Mouse (Mus musculus): ENCODE measurements around the gene Mak. TPM values are rescaled to one million over a fixed set of nuclear protein-coding genes. Genes with fewer than 3 reads are reported as not detected.
A peak's percentile ranks its signal among the peaks of the same experiment; 100 is the strongest.

Mak gene
- total and polyA plus RNA-seq, 3 experiments, result not detected

DNA sequence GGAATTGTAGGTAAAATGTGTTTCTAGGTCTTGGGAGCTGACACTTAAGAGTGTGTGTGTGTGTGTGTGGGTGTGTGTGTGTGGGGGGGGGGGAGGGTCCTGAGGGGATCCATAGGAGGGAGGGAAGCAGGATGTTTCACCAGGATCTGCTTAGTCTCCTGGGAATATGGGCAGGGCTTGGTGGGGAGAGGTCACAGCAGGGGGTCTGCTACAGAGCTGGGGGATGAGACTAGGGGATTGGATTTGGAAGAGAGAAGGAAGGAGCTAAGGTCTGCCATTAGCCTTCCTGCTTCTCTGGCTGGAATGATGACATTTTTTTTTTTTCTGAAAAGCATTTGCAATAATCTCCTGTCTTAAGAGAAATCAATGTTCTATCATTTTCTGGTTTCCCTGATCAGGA lies 9.2 kb upstream of the Mak start:
- dilution Hi-C loops (cut with MboI; ENCODE audit: extremely low pct_ligation_motif_present, extremely low pct_unique_long_range_greater_than_20kb, low sequenced_read_pairs), result no loop called here

DNA sequence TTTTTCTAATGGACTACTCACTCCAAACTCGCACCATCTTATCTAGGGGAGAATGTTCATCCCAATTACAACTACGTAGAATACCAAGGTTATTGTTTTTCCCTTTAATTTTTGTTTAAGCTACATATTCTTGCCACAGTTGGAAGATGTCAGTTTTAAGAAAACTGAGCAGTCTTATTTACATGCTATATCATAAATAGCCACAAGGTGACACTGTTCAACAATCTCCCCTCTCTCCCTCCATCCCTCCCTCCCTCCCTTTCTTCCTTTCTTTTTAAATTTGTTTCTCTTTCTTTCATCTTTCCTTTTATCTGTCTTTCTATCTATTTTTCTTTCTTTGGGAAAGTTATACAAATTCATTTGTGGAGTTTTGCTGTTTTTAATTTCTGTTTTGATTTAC lies 5.6 kb upstream of the Mak start:
- dilution Hi-C loops (cut with MboI; ENCODE audit: extremely low pct_ligation_motif_present, extremely low pct_unique_long_range_greater_than_20kb, low sequenced_read_pairs), result no loop called here
- H3K4me3 ChIP-seq (replicated peaks in 1 of 3; ENCODE audit: low read depth in 2 of 3, low read length in 2 of 3, poor library complexity in 1 of 3), result no peak overlapping the region
- no peaks in the 10 kb centered on the region for H3K36me3 ChIP-seq (replicated peaks in 1 of 2; ENCODE audit: control insufficient read depth in 1 of 2, insufficient read depth in 1 of 2, low read length in 1 of 2)
- no peak overlapping the region for H3K4me2 ChIP-seq (ENCODE audit: insufficient read depth, low read depth, poor library complexity, severe bottlenecking)
- H3K27me3 ChIP-seq (replicated peaks), result no peaks in the 10 kb centered on the region
- TF ChIP-seq JUN (IDR thresholded peaks at IDR 0.05; ENCODE audit: insufficient read depth, low read depth, low read length), result no peak
- peak in 1 of 2 experiments; percentile 74; a peak in 3 of 4 replicates for TF ChIP-seq CTCF (conservative IDR thresholded peaks at IDR 0.05 in 1 of 2, IDR thresholded peaks at IDR 0.05 in 1 of 2; ENCODE audit: low read depth in 2 of 2, low read length in 2 of 2)
- no peak for TF ChIP-seq ZNF384 (IDR thresholded peaks at IDR 0.05; ENCODE audit: low read depth, low read length)
- peak; percentile 68 for TF ChIP-seq SMC3 (IDR thresholded peaks at IDR 0.05; ENCODE audit: low read depth, low read length)
- peak; percentile 77 for TF ChIP-seq MAZ (IDR thresholded peaks at IDR 0.05; ENCODE audit: low read depth, low read length)
- no peak for TF ChIP-seq USF1 (IDR thresholded peaks at IDR 0.05; ENCODE audit: low read depth, low read length)
- TF ChIP-seq RAD21 (IDR thresholded peaks at IDR 0.05; ENCODE audit: low read depth, low read length), result peak; percentile 70
- peaks cover 0 to 17% of the 10 kb centered on the region in 2 experiments; a peak in 2 of 4 replicates for H3K4me1 ChIP-seq (ENCODE audit: control insufficient read depth in 1 of 2, insufficient read depth in 2 of 2)
- H3K9ac ChIP-seq (ENCODE audit: insufficient read depth, low read depth), result no peak overlapping the region
- no peaks in the 10 kb centered on the region for H3K79me2 ChIP-seq (replicated peaks; ENCODE audit: control insufficient read depth, extremely low read depth, insufficient read depth, poor library complexity, severe bottlenecking)
- no peak overlapping the region for H3K27ac ChIP-seq (ENCODE audit: insufficient read depth, low read depth)
- in situ Hi-C loops (cut with MboI; ENCODE audit: low pct_ligation_motif_present, low pct_unique_long_range_greater_than_20kb, low sequenced_read_pairs), result loop anchor here (10.0 kb wide), 1 partner anchor 150 kb away; no protein-coding TSS in a partner anchor
- DNase-seq (ENCODE audit: extremely low read depth), result peak; percentile 37
- H3K9me3 ChIP-seq (replicated peaks; ENCODE audit: low read length), result no peaks in the 10 kb centered on the region

More for the DNA sequence above, 9.2 kb upstream of the Mak start:
- Histone ChIP-seq H3K9me3 (replicated peaks; ENCODE audit: low read length) (no peaks in the 10 kb centered on the region), H3K27me3 (replicated peaks) (peaks cover 2% of the 10 kb centered on the region), H3K9ac (ENCODE audit: insufficient read depth, low read depth) (no peak overlapping the region), H3K36me3 (replicated peaks in 1 of 2; ENCODE audit: control insufficient read depth in 1 of 2, insufficient read depth in 1 of 2, low read length in 1 of 2) (no peaks in the 10 kb centered on the region), H3K4me2 (ENCODE audit: insufficient read depth, low read depth, poor library complexity, severe bottlenecking) (no peak overlapping the region), H3K4me1 (ENCODE audit: control insufficient read depth in 1 of 2, insufficient read depth in 2 of 2) (peaks cover 3 to 21% of the 10 kb centered on the region in 2 experiments; a peak in 2 of 4 replicates), H3K4me3 (replicated peaks in 1 of 3; ENCODE audit: low read depth in 2 of 3, low read length in 2 of 3, poor library complexity in 1 of 3) (no peak overlapping the region), H3K27ac (ENCODE audit: insufficient read depth, low read depth) (no peak overlapping the region), H3K79me2 (replicated peaks; ENCODE audit: control insufficient read depth, extremely low read depth, insufficient read depth, poor library complexity, severe bottlenecking) (no peaks in the 10 kb centered on the region)
- no peak for DNase-seq (ENCODE audit: extremely low read depth)
- TF ChIP-seq ETS1 (conservative IDR thresholded peaks at IDR 0.05; ENCODE audit: low read depth, low read length) (no peak), RAD21 (IDR thresholded peaks at IDR 0.05; ENCODE audit: low read depth, low read length) (no peak), MAFK (IDR thresholded peaks at IDR 0.05; ENCODE audit: insufficient replicate concordance, low read length) (no peak)
- in situ Hi-C loops (cut with MboI; ENCODE audit: low pct_ligation_motif_present, low pct_unique_long_range_greater_than_20kb, low sequenced_read_pairs), result loop anchor here (10.0 kb wide), 1 partner anchor 146 kb away; no protein-coding TSS in a partner anchor

DNA sequence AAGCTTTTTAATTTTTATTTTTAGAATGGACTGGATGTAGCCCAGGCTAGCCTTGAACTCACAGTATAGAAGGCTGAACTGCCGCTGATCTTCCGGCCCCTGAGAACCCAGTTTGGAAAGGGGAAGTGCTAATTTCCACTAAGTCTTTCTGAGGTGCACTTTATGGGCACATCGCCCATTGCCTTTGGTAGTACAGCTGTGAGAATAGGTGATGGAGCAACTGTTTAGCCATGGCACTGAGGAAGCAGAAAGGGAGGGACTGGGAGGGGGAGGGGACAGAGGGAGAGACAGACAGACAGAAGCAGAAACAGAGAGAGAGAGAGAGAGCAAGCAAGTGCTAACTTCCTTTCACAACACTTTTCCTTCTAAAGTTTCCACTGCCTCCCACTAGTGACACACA lies 5.0 kb upstream of the Mak start:
- Histone ChIP-seq H3K36me3 (replicated peaks in 1 of 2; ENCODE audit: control insufficient read depth in 1 of 2, insufficient read depth in 1 of 2, low read length in 1 of 2) (no peaks in the 10 kb centered on the region), H3K27me3 (replicated peaks) (no peaks in the 10 kb centered on the region), H3K27ac (ENCODE audit: insufficient read depth, low read depth) (no peak overlapping the region), H3K4me1 (ENCODE audit: control insufficient read depth in 1 of 2, insufficient read depth in 2 of 2) (peaks cover 0 to 17% of the 10 kb centered on the region in 2 experiments; a peak in 2 of 4 replicates), H3K4me2 (ENCODE audit: insufficient read depth, low read depth, poor library complexity, severe bottlenecking) (no peak overlapping the region), H3K9ac (ENCODE audit: insufficient read depth, low read depth) (no peak overlapping the region), H3K79me2 (replicated peaks; ENCODE audit: control insufficient read depth, extremely low read depth, insufficient read depth, poor library complexity, severe bottlenecking) (no peaks in the 10 kb centered on the region), H3K9me3 (replicated peaks; ENCODE audit: low read length) (no peaks in the 10 kb centered on the region), H3K4me3 (replicated peaks in 1 of 3; ENCODE audit: low read depth in 2 of 3, low read length in 2 of 3, poor library complexity in 1 of 3) (no peak overlapping the region)
- TF ChIP-seq MYC (IDR thresholded peaks at IDR 0.05; ENCODE audit: low read depth, low read length) (no peak), UBTF (IDR thresholded peaks at IDR 0.05; ENCODE audit: low read depth, low read length) (no peak), POLR2A (IDR thresholded peaks at IDR 0.05; ENCODE audit: low read depth, low read length) (no peak), RAD21 (IDR thresholded peaks at IDR 0.05; ENCODE audit: low read depth, low read length) (no peak), ELF1 (IDR thresholded peaks at IDR 0.05; ENCODE audit: low read depth, low read length) (no peak), SMC3 (IDR thresholded peaks at IDR 0.05; ENCODE audit: low read depth, low read length) (no peak), USF2 (conservative IDR thresholded peaks at IDR 0.05; ENCODE audit: low read depth, low read length) (no peak), BHLHE40 (IDR thresholded peaks at IDR 0.05; ENCODE audit: low read depth, low read length) (no peak), SIN3A (IDR thresholded peaks at IDR 0.05; ENCODE audit: low read length) (no peak)
- dilution Hi-C loops (cut with MboI; ENCODE audit: extremely low pct_ligation_motif_present, extremely low pct_unique_long_range_greater_than_20kb, low sequenced_read_pairs), result no loop called here
- peak; percentile 11 for DNase-seq (ENCODE audit: extremely low read depth)
- in situ Hi-C loops (cut with MboI; ENCODE audit: low pct_ligation_motif_present, low pct_unique_long_range_greater_than_20kb, low sequenced_read_pairs), result loop anchor here (10.0 kb wide), 1 partner anchor 150 kb away; no protein-coding TSS in a partner anchor
